Mouse (Mus musculus) gastrocnemius, adult 8-10 months (tissue): ENCODE results near the gene Msx3. TPM values are rescaled to one million over a fixed set of nuclear protein-coding genes. Genes with fewer than 3 reads are reported as not detected.

ENCODE experiments used
- total RNA-seq, 4 experiments: library from RNA; stranded (reverse); gene quantifications; 2 replicates each; pipeline ENCODE4 v1.2.4; 2022

Msx3 gene
- total RNA-seq, 4 experiments from 2014 or later = not detected

Other genes starting within 250 kb of the Msx3 start
- gene Adgra1, start 214.9 kb downstream of the Msx3 start, total RNA-seq = not detected
- under 1 TPM in 1 of 4 experiments, not detected in 3; 0.07 TPM for gene Kndc1, start 154.4 kb downstream of the Msx3 start, total RNA-seq
- not detected for gene Utf1, start 105.3 kb downstream of the Msx3 start, total RNA-seq
- gene 6430531B16Rik, start 70.3 kb downstream of the Msx3 start, total RNA-seq = not detected
- under 1 TPM in 3 of 4 experiments, not detected in 1; 0.22 to 0.54 (median 0.39) TPM for gene Adam8, start 56.5 kb downstream of the Msx3 start, total RNA-seq
- 10 to 100 TPM in 1 of 4 experiments, 1 to 10 TPM in 3; 6.1 to 11.2 (median 8.4) TPM for gene Zfp511, start 12.7 kb downstream of the Msx3 start, total RNA-seq
- 10 to 100 TPM; 19.9 to 22.3 (median 20.9) TPM for gene Tubgcp2, start 12.4 kb downstream of the Msx3 start, total RNA-seq
- under 1 TPM; 0.29 to 0.78 (median 0.47) TPM for gene Caly, start 33.5 kb upstream of the Msx3 start, total RNA-seq
- gene Prap1, start 44.3 kb upstream of the Msx3 start, total RNA-seq = not detected
- 10 to 100 TPM; 28.9 to 41.2 (median 36.3) TPM for gene Fuom, start 53.4 kb upstream of the Msx3 start, total RNA-seq
- 1 to 10 TPM; 1.5 to 4.3 (median 4.1) TPM for gene Paox, start 66.7 kb upstream of the Msx3 start, total RNA-seq
- gene Echs1, start 67.4 kb upstream of the Msx3 start, total RNA-seq = 100 to 1,000 TPM; 113 to 159 (median 136) TPM
- gene Mtg1, start 88.5 kb upstream of the Msx3 start, total RNA-seq = 10 to 100 TPM; 24.2 to 28.0 (median 25.1) TPM
- gene Sprn, start 105.8 kb upstream of the Msx3 start, total RNA-seq = under 1 TPM; 0.07 to 0.22 (median 0.16) TPM
- gene Olfr522, start 115.7 kb upstream of the Msx3 start, total RNA-seq = not detected
- gene Olfr523, start 124.1 kb upstream of the Msx3 start, total RNA-seq = not detected
- not detected for gene Olfr524, start 156.9 kb upstream of the Msx3 start, total RNA-seq
- not detected for gene Cd163l1, start 169.2 kb upstream of the Msx3 start, total RNA-seq
- gene 5830411N06Rik, start 198.2 kb upstream of the Msx3 start, total RNA-seq = not detected